8 mouse cellular contexts compared by ENCODE assay signal in the genomic region with DNA sequence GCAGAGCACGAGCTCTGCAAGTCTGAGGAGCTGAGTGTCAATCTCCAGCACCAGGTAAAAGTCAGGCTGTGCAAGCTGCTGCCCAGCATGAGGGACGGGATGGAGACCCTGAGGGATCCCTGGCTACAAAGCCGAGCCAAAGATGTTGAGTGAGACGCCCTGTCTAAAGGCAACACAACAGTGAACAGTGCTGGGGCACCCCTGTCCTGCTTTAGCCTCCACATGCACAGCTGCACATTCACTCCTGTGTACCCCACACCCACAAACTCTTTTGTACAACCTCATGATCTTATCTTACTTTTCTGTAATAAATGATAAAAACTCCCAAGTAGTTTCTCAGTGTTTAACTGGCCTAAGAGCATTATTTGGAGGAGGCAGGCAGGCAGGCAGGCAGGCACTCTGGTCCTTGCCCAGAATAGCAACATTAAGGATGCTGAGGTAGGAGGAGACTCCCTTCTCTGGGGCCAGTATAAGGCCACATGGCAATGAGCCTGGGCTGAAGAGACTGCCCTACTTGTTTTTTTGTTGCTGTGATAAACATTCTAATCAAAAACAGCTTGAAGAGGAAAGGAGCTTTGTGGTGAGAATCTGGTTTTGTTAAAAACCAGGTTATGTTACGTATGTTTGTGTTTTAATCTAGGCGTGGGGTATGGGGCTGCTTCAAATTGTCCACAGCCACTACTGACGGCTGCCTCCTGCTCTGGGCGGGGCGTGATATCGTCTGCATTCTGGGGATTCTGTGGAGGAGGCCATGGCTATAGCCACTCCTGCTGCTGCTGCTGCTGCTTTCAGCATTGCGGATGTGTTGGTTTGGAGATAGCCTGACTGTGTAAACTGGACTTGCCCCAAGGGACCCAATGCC.
DNase-seq lines count a peak whose midpoint lies in the region; ATAC-seq and TF ChIP-seq lines count a peak whose summit lies in the region.
"Had no signal": no experiment of that assay in that cellular context is flagged by ENCODE, and none has a peak within 500 bp of the region (broad histone marks: within the 10 kb centered on the region; RNA-seq: fewer than 3 reads in every experiment).

No protein-coding gene starts in this region.

- WGBS in midbrain, embryonic 10.5 days = 73% methylated on average over 11 of the region's 11 CpGs
- 71% methylated on average over 11 of the region's 11 CpGs for WGBS in midbrain, embryonic 14.5 days
- WGBS in heart, embryonic 11.5 days (ENCODE audit: insufficient replicate concordance) = 18% methylated on average over 11 of the region's 11 CpGs
- 35% methylated on average over 11 of the region's 11 CpGs for WGBS in limb, embryonic 14.5 days
- WGBS in stomach, embryonic 16.5 days = 40% methylated on average over 11 of the region's 11 CpGs

- DNase-seq in midbrain, embryonic 10.5 days (ENCODE audit: low spot score) = no peak
- no peak for DNase-seq in midbrain, embryonic 14.5 days
- DNase-seq in c-Kit-positive CD71-positive TER-119-negative erythroid progenitor cells, embryonic 14.5 days (ENCODE audit: low read depth) = peak; percentile 23
- DNase-seq in limb, embryonic 14.5 days (ENCODE audit: low spot score) = peak; percentile 40
- no peak for DNase-seq in layer of hippocampus, adult 18-20 months (ENCODE audit: low spot score in 2 of 2)

- H3K4me1 ChIP-seq in midbrain, embryonic 10.5 days = peaks cover 32% of the 10 kb centered on the region
- H3K4me1 ChIP-seq in midbrain, embryonic 14.5 days (ENCODE audit: control insufficient read depth, insufficient read depth, low read length) = peaks cover 21% of the 10 kb centered on the region
- H3K4me1 ChIP-seq in heart, embryonic 11.5 days (ENCODE audit: control insufficient read depth, insufficient read depth, low read length) = peaks cover 60% of the 10 kb centered on the region
- H3K4me1 ChIP-seq in limb, embryonic 14.5 days (ENCODE audit: control insufficient read depth, insufficient read depth, low read length) = peaks cover 22% of the 10 kb centered on the region
- H3K4me1 ChIP-seq in stomach, embryonic 16.5 days (ENCODE audit: control insufficient read depth, insufficient read depth, low read length) = peaks cover 18% of the 10 kb centered on the region

- TF ChIP-seq POLR2A in limb, embryonic 14.5 days (IDR thresholded peaks at IDR 0.05; ENCODE audit: borderline replicate concordance, extremely low read depth, insufficient read depth, insufficient read length) = no peak

- no peak overlapping the region for H3K9ac ChIP-seq in midbrain, embryonic 14.5 days (replicated peaks; ENCODE audit: low read length)
- H3K9ac ChIP-seq in heart, embryonic 11.5 days (ENCODE audit: low read depth, low read length) = peak overlapping the region; percentile 4; the same call in 1 of the 2 replicates
- H3K9ac ChIP-seq in limb, embryonic 14.5 days (ENCODE audit: low read depth, low read length, severe bottlenecking) = no peak overlapping the region
- H3K9ac ChIP-seq in stomach, embryonic 16.5 days (ENCODE audit: low read length) = no peak overlapping the region

- no peak for ATAC-seq in midbrain, embryonic 14.5 days (ENCODE audit: low FRiP score, low TSS enrichment)
- ATAC-seq in heart, embryonic 11.5 days (replicated peaks; ENCODE audit: insufficient number of reproducible peaks, low FRiP score, low TSS enrichment) = peak; percentile 75
- ATAC-seq in limb, embryonic 14.5 days (ENCODE audit: low FRiP score, low read depth) = peak; percentile 74; the same call in 1 of the 2 replicates
- ATAC-seq in stomach, embryonic 16.5 days (ENCODE audit: insufficient read depth, low FRiP score) = peak; percentile 56; the same call in 1 of the 2 replicates

- H3K36me3 ChIP-seq in midbrain, embryonic 10.5 days = peaks cover 35% of the 10 kb centered on the region
- H3K36me3 ChIP-seq in midbrain, embryonic 14.5 days (ENCODE audit: control insufficient read depth, insufficient read depth, low read length) = peaks cover 13% of the 10 kb centered on the region
- no peaks in the 10 kb centered on the region for H3K36me3 ChIP-seq in heart, embryonic 11.5 days (ENCODE audit: control insufficient read depth, insufficient read depth, low read length)
- H3K36me3 ChIP-seq in limb, embryonic 14.5 days (ENCODE audit: control insufficient read depth, insufficient read depth, low read length) = peaks cover 30% of the 10 kb centered on the region
- H3K36me3 ChIP-seq in stomach, embryonic 16.5 days (ENCODE audit: control insufficient read depth, insufficient read depth, low read length) = no peaks in the 10 kb centered on the region; the same call in 1 of the 2 replicates

- no peak overlapping the region for H3K4me3 ChIP-seq in midbrain, embryonic 10.5 days
- H3K4me3 ChIP-seq in midbrain, embryonic 14.5 days (replicated peaks; ENCODE audit: low read depth, low read length) = no peak overlapping the region
- H3K4me3 ChIP-seq in heart, embryonic 11.5 days (ENCODE audit: low read depth, low read length) = no peak overlapping the region
- no peak overlapping the region for H3K4me3 ChIP-seq in limb, embryonic 14.5 days (replicated peaks; ENCODE audit: low read length)
- H3K4me3 ChIP-seq in stomach, embryonic 16.5 days (replicated peaks; ENCODE audit: low read length) = no peak overlapping the region
- H3K4me3 ChIP-seq: erythroblast, embryonic 14.5 days had no signal

- H3K27me3 ChIP-seq in midbrain, embryonic 10.5 days (ENCODE audit: low read depth, poor library complexity, severe bottlenecking) = no peaks in the 10 kb centered on the region
- no peaks in the 10 kb centered on the region for H3K27me3 ChIP-seq in midbrain, embryonic 14.5 days (ENCODE audit: control insufficient read depth, insufficient read depth, low read length)
- no peaks in the 10 kb centered on the region for H3K27me3 ChIP-seq in heart, embryonic 11.5 days (ENCODE audit: control insufficient read depth, insufficient read depth, low read length)
- no peaks in the 10 kb centered on the region for H3K27me3 ChIP-seq in limb, embryonic 14.5 days (ENCODE audit: control insufficient read depth, insufficient read depth, low read length)
- no peaks in the 10 kb centered on the region for H3K27me3 ChIP-seq in stomach, embryonic 16.5 days (ENCODE audit: control insufficient read depth, insufficient read depth, low read length)

- no peaks in the 10 kb centered on the region for H3K9me3 ChIP-seq in midbrain, embryonic 10.5 days (replicated peaks)
- no peaks in the 10 kb centered on the region for H3K9me3 ChIP-seq in midbrain, embryonic 14.5 days (ENCODE audit: control insufficient read depth, low read length)
- no peaks in the 10 kb centered on the region for H3K9me3 ChIP-seq in heart, embryonic 11.5 days (replicated peaks; ENCODE audit: control insufficient read depth, low read length)
- H3K9me3 ChIP-seq in limb, embryonic 14.5 days (ENCODE audit: control insufficient read depth, low read length) = no peaks in the 10 kb centered on the region
- H3K9me3 ChIP-seq in stomach, embryonic 16.5 days (replicated peaks; ENCODE audit: control insufficient read depth, low read length) = no peaks in the 10 kb centered on the region

- H3K27ac ChIP-seq in midbrain, embryonic 10.5 days (replicated peaks) = 0 out of 2 replicates have a peak overlapping the region, but pooled peaks have one; percentile 6
- no peak overlapping the region for H3K27ac ChIP-seq in midbrain, embryonic 14.5 days (replicated peaks; ENCODE audit: low read depth, low read length)
- H3K27ac ChIP-seq in heart, embryonic 11.5 days (ENCODE audit: low read depth, low read length) = peak overlapping the region; percentile 92
- no peak overlapping the region for H3K27ac ChIP-seq in limb, embryonic 14.5 days (replicated peaks; ENCODE audit: low read depth, low read length)
- H3K27ac ChIP-seq in stomach, embryonic 16.5 days (ENCODE audit: low read length) = peak overlapping the region; percentile 18; the same call in 1 of the 2 replicates

- no peak overlapping the region for H3K4me2 ChIP-seq in midbrain, embryonic 14.5 days (ENCODE audit: low read length)
- H3K4me2 ChIP-seq in heart, embryonic 11.5 days = peak overlapping the region; percentile 34
- H3K4me2 ChIP-seq in limb, embryonic 14.5 days (replicated peaks; ENCODE audit: low read depth, low read length, severe bottlenecking) = no peak overlapping the region
- H3K4me2 ChIP-seq in stomach, embryonic 16.5 days (ENCODE audit: low read depth, low read length) = no peak overlapping the region

Comparison
In these comparisons a context has a peak if more than half of its experiments do, and no peak if none do; other contexts are left out.
1. H3K27ac ChIP-seq: peak in midbrain, embryonic 10.5 days (single experiment), heart, embryonic 11.5 days (single experiment) and stomach, embryonic 16.5 days (single experiment); none in midbrain, embryonic 14.5 days (single experiment) and limb, embryonic 14.5 days (single experiment).
2. DNase-seq: peak in c-Kit-positive CD71-positive TER-119-negative erythroid progenitor cells, embryonic 14.5 days (single experiment) and limb, embryonic 14.5 days (single experiment); none in midbrain, embryonic 10.5 days (single experiment), midbrain, embryonic 14.5 days (single experiment) and layer of hippocampus, adult 18-20 months (0 of 2).